Mouse (Mus musculus) heart, embryonic 14.5 days (tissue): Measurements from ENCODE around the gene Rasgef1c. TPM values are rescaled to one million over a fixed set of nuclear protein-coding genes. Genes with fewer than 3 reads are reported as not detected.
A peak's percentile ranks its signal among the peaks of the same experiment; 100 is the strongest.

Source experiments
- ATAC-seq: fragments of 200-750 bp; cut with Nextera tagmentation; 2 replicates; pipeline ENCODE4 v1.8.0; 2017; ENCODE audit warnings: low read depth, moderate TSS enrichment; ENCODE audit not compliant: insufficient number of reproducible peaks, insufficient read depth, low FRiP score
- H3K27ac ChIP-seq, 2 experiments: fragments of 200-500 bp in 1 of 2; fragments of 300-500 bp in 1 of 2; sonication (generic) in 1 of 2; replicated peaks in 1 of 2; 2 replicates each; pipeline ENCODE4 v1.5.1; 2012 to 2014; ENCODE audit warnings: low read depth in 2 of 2, low read length in 2 of 2, control low read depth in 1 of 2, mild to moderate bottlenecking in 1 of 2, mixed read lengths in 1 of 2; ENCODE audit not compliant: control insufficient read depth in 1 of 2, insufficient read depth in 1 of 2
- H3K27me3 ChIP-seq: fragments of 300-500 bp; sonication (generic); 2 replicates; pipeline ENCODE4 v1.6.1; 2014; ENCODE audit warnings: mild to moderate bottlenecking, low read length, control low read depth; ENCODE audit not compliant: control insufficient read depth, insufficient read depth
- H3K36me3 ChIP-seq: fragments of 300-500 bp; sonication (generic); 2 replicates; pipeline ENCODE4 v1.6.1; 2014; ENCODE audit warnings: mild to moderate bottlenecking, control low read depth, low read length, mixed read lengths; ENCODE audit not compliant: control insufficient read depth, insufficient read depth
- H3K4me1 ChIP-seq, 2 experiments: fragments of 200-500 bp in 1 of 2; fragments of 300-500 bp in 1 of 2; sonication (generic) in 1 of 2; 2 replicates each; pipeline ENCODE4 v1.6.1; 2012 to 2014; ENCODE audit warnings: low read length in 2 of 2, control low read depth in 1 of 2, mixed read lengths in 1 of 2; ENCODE audit not compliant: control insufficient read depth in 2 of 2, insufficient read depth in 2 of 2
- H3K4me2 ChIP-seq: fragments of 300-500 bp; sonication (generic); 2 replicates; pipeline ENCODE4 v1.6.1; 2014; ENCODE audit warnings: mild to moderate bottlenecking, low read length
- H3K4me3 ChIP-seq, 2 experiments: fragments of 200-500 bp in 1 of 2; fragments of 300-500 bp in 1 of 2; sonication (generic) in 1 of 2; 2 replicates each; pipeline ENCODE4 v1.5.1; 2012 to 2014; ENCODE audit warnings: low read length in 2 of 2, mild to moderate bottlenecking in 2 of 2, control low read depth in 1 of 2, low read depth in 1 of 2, moderate library complexity in 1 of 2; ENCODE audit not compliant: control insufficient read depth in 1 of 2, insufficient read depth in 1 of 2
- H3K9ac ChIP-seq: fragments of 300-500 bp; sonication (generic); 2 replicates; pipeline ENCODE4 v1.6.1; 2014; ENCODE audit warnings: mild to moderate bottlenecking, low read length
- H3K9me3 ChIP-seq: fragments of 300-500 bp; sonication (generic); 2 replicates; pipeline ENCODE4 v1.6.1; 2016; ENCODE audit warnings: low read length, control low read depth; ENCODE audit not compliant: control insufficient read depth
- WGBS: fragments of 180-500 bp; shearing (Covaris S2); extraction: QIAGEN DNeasy Blood & Tissue Kit; methylation state at CpG from one replicate; pipeline ENCODE4 v1.1.7; 2014; 5-methylcytosine and 5-hydroxymethylcytosine counted together
- polyA plus RNA-seq: library from polyadenylated mRNA; unstranded; fragments of >200 nt; fragmentation: Nextera tagmentation; extraction: Ambion mirVana; gene quantifications from 2 replicates; pipeline ENCODE4 v1.2.1, GENCODE M21; 2014

Gene Rasgef1c
- polyA plus RNA-seq, 1 experiment from 2014 or later: not detected

DNA sequence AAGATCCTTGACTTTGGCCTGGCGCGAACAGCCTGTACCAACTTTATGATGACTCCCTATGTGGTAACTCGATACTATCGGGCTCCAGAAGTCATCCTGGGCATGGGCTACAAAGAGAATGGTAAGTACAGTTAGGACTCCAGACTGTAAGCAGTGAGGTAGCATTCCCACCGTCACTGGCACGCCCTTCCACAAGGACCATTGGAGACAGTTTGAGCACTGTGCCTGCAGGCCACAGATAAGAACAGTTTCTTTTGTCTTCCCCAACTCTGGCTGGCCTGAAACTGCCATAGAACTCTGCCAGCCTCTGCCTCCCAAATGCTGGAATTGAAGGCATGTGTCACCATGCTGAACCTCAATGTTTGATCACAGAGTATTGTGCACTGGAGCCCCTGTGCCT, 28.9 kb upstream of the Rasgef1c start:
- H3K27me3 ChIP-seq: no peaks in the 10 kb centered on the region
- no peaks in the 10 kb centered on the region for H3K9me3 ChIP-seq
- no peak overlapping the region for H3K9ac ChIP-seq
- no peak overlapping the region for H3K4me3 ChIP-seq
- H3K27ac ChIP-seq: no peak overlapping the region
- ATAC-seq: no peak
- 82% methylated on average over 6 of the region's 6 CpGs for WGBS
- H3K36me3 ChIP-seq: peaks cover 65% of the 10 kb centered on the region
- H3K4me1 ChIP-seq: peaks cover 15 to 16% of the 10 kb centered on the region in 2 experiments
- H3K4me2 ChIP-seq: no peak overlapping the region

- 49% methylated on average over 8 of the region's 8 CpGs for WGBS
- ATAC-seq: peak; percentile 85
- Histone ChIP-seq H3K27ac (peak overlapping the region; percentile 49 to 70), H3K4me1 (peaks cover 18 to 24% of the 10 kb centered on the region in 2 experiments), H3K36me3 (peaks cover 56% of the 10 kb centered on the region), H3K9me3 (no peaks in the 10 kb centered on the region), H3K9ac (no peak overlapping the region), H3K4me3 (no peak overlapping the region), H3K4me2 (no peak overlapping the region), H3K27me3 (no peaks in the 10 kb centered on the region)
Measured at GRCm38 (mm10) chr11:49876948-49877817, 24.5 kb upstream of the Rasgef1c start.

GRCm38 (mm10) chr11:49879950-49880642, 21.5 kb upstream of the Rasgef1c start:
- H3K36me3 ChIP-seq: peaks cover 55% of the 10 kb centered on the region
- H3K4me1 ChIP-seq: peaks cover 18 to 24% of the 10 kb centered on the region in 2 experiments
- H3K9ac ChIP-seq: no peak overlapping the region
- ATAC-seq: no peak
- no peak overlapping the region for H3K4me3 ChIP-seq
- H3K4me2 ChIP-seq: no peak overlapping the region
- 82% methylated on average over 3 of the region's 3 CpGs for WGBS
- H3K9me3 ChIP-seq: no peaks in the 10 kb centered on the region
- no peak overlapping the region for H3K27ac ChIP-seq
- no peaks in the 10 kb centered on the region for H3K27me3 ChIP-seq

GRCm38 (mm10) chr11:49883394-49883793, 18.2 kb upstream of the Rasgef1c start:
- H3K27me3 ChIP-seq: no peaks in the 10 kb centered on the region
- no peak overlapping the region for H3K27ac ChIP-seq
- no peak overlapping the region for H3K4me2 ChIP-seq
- peaks cover 2 to 3% of the 10 kb centered on the region in 2 experiments for H3K4me1 ChIP-seq
- no peak overlapping the region for H3K4me3 ChIP-seq
- H3K36me3 ChIP-seq: peaks cover 67% of the 10 kb centered on the region
- no peak for ATAC-seq
- no peak overlapping the region for H3K9ac ChIP-seq
- WGBS: 95% methylated on average over 3 of the region's 3 CpGs
- H3K9me3 ChIP-seq: no peaks in the 10 kb centered on the region

- Histone ChIP-seq H3K9ac (no peak overlapping the region), H3K27me3 (no peaks in the 10 kb centered on the region), H3K9me3 (no peaks in the 10 kb centered on the region), H3K36me3 (peaks cover 38% of the 10 kb centered on the region), H3K27ac (no peak overlapping the region), H3K4me1 (no peaks in the 10 kb centered on the region), H3K4me2 (no peak overlapping the region), H3K4me3 (no peak overlapping the region)
- ATAC-seq: no peak
- 69% methylated on average over 5 of the region's 5 CpGs for WGBS
Measured at GRCm38 (mm10) chr11:49888469-49888868, 13.2 kb upstream of the Rasgef1c start.

DNA sequence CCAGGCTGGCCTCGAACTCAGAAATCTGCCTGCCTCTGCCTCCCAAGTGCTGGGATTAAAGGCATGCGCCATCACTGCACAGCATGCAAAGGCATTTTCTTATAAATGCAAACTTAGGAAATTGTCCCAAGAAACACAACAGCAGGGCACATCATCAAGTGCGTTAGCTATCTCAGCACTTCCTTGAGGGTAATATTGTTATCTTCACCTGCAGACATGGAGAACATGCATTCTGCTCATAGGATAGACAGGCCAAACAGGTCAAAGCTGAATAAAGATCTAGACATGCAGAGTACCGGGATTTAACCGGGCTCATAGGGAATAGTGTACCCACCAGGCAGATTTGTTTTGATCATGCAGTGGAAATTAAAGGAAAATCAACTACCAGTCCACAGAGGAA, 9.6 kb upstream of the Rasgef1c start:
- Histone ChIP-seq H3K27me3 (no peaks in the 10 kb centered on the region; the same call in 1 of the 2 replicates), H3K9ac (no peak overlapping the region), H3K4me3 (no peak overlapping the region), H3K4me2 (no peak overlapping the region), H3K27ac (no peak overlapping the region), H3K9me3 (no peaks in the 10 kb centered on the region), H3K36me3 (peaks cover 11% of the 10 kb centered on the region), H3K4me1 (peaks cover 0 to 3% of the 10 kb centered on the region in 2 experiments; a peak in 1 of 4 replicates)
- ATAC-seq: no peak
- WGBS: 92% methylated on average over 5 of the region's 5 CpGs

DNA sequence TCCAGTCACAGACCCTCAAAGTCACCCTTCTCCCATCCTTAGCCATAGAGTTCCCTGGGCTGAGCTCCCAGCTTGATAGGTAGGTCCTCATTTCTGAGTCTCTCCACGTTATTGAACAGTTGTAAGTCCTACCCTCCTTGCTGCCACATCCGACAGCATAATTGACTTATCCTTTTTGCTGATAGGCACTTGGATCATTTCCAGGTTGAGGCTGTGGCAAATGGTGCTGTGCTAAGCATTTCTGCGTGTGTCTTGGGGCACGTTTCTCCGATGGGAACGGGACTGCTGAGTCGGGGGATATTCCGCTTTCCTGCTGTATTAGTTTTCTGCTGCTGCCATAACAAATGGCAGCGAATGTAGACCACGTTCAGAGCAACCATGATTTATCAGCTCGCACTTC, 7.8 kb upstream of the Rasgef1c start:
- Histone ChIP-seq H3K4me1 (peaks cover 0 to 3% of the 10 kb centered on the region in 2 experiments; a peak in 1 of 4 replicates), H3K9ac (no peak overlapping the region), H3K27me3 (peaks cover 4% of the 10 kb centered on the region), H3K9me3 (no peaks in the 10 kb centered on the region), H3K36me3 (peaks cover 6% of the 10 kb centered on the region; the same call in 1 of the 2 replicates), H3K27ac (no peak overlapping the region), H3K4me3 (no peak overlapping the region), H3K4me2 (no peak overlapping the region)
- no peak for ATAC-seq
- 57% methylated on average over 11 of the region's 11 CpGs for WGBS
